Mouse (Mus musculus) gastrocnemius, postnatal 14 days (tissue): ENCODE measurements around the gene Them7. TPM values are rescaled to one million over a fixed set of nuclear protein-coding genes. Genes with fewer than 3 reads are reported as not detected.
A peak's percentile ranks its signal among the peaks of the same experiment; 100 is the strongest.

Experiments
- DNase-seq: peaks from one replicate; pipeline ENCODE4 v3.0.0; 2021; ENCODE audit warnings: mixed read lengths
- intact Hi-C: fragments of 180-260 bp; cut with DNase I; formaldehyde crosslinking; loops from one replicate; pipeline ENCODE4 v1.15.1; 2025; ENCODE audit warnings: low total_unique reads
- total RNA-seq, 2 experiments: library from RNA; stranded (reverse); gene quantifications; 2 replicates each; pipeline ENCODE4 v1.2.3; 2021

The Them7 gene
- total RNA-seq, 2 experiments from 2014 or later: not detected

DNA sequence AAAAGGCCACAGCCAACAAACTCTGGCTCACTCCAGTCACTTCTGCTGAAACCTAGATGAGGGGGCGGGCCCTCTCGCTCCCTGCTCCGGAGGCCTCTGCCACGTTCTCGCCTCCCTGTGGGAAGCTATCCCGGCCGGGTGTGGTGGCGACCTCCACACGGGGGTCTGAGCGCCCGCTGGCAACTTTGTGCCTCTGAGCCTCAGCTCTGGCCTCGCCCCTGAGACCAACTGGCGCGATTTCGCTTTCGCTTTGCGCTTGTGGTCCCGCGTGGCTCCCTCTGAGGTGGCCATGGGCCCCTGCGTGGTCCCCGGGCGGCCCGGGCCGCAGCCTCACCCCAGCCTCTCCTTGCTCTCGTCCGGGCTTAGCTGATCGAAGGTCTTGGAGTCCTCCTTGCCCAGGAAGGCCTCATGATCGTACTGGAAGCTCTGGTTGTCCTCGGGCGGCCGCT, 174.5 kb downstream of the Them7 start:
- peak; percentile 45 for DNase-seq
- intact Hi-C loops: no loop called here

DNA sequence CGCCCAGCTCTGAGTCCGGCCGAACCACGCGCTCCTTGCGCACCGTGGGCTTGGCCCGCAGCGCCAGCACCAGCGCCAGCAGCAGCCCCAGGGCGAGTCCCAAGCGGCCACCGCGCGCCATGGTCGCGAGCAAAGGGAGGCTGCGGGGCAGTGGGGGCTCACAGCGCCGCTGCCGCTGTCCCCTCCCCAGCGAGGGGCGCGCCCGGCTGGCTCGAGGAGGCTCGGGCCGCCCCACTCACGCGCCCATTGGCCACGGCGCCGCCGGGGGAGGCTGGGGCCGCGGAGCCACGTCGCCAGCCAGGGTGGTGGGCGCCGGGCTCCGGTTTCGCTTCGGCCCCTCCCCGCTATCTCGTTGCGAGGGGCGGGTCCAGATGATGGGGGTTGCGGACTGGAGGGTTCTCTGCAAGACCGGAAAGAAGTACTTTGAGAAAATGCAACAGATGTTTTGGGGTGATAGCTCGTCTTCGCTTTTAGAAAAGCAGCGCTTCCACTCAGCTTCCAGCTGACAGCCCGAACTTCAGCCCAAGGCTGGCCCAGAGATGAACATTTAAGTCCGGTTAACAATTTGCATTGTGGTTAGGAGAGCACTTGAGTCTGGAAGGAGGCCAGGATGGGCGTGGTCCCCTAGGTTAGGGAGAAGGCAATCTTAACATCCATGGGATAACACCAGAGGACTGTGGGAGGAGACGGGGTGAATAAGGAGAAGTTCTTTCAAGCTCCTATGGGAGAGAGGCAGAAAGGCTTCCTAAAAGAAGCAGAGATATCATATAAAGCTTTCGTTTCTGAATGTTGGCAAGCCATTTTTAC, 175.2 kb downstream of the Them7 start, which contains the start of gene Rcn1:
Gene Rcn1 (minus strand): TSS at position 235 of the 807 bp plus-strand sequence.
- intact Hi-C loops: no loop called here
- peak; percentile 84 for DNase-seq

DNA sequence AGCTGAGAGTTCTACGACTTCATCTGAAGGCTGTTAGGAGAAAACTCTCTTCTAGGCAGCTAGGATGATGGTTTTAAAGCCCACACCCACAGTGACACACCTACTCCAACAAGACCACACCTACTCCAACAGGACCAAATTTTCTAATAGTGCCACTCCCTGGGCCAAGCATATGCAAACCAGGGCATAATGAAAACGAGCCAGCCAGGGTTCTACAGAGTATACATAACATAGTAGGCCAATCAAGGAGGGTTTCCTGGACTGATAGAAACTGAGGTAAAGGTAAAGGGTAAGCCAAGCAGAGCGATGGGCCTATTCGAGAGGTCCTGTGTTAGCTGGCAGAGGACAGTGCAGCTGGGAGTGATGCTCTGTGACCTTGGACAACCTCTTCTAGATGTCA, 176.4 kb downstream of the Them7 start:
- intact Hi-C loops: no loop called here
- no peak for DNase-seq

DNA sequence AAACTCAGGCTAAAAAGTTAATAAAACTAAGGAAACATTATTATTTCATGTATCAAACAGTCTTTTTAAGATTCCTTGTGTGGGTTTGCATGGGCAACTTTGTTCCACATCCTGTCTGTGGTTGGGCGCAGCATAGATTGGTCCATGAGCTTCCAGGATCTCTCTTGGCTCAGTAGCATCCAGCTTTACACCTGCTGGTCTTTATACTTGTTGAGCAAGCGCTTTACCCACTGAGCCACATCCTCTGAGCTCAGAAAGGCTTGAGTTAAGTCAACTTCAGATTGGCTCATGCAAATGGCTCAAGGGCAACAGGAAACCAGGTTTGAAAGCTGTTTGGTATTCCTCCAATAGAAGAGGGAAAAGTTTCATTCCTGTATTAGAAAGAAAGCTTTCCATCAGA, 178.1 kb downstream of the Them7 start:
- no peak for DNase-seq
- intact Hi-C loops: no loop called here

DNA sequence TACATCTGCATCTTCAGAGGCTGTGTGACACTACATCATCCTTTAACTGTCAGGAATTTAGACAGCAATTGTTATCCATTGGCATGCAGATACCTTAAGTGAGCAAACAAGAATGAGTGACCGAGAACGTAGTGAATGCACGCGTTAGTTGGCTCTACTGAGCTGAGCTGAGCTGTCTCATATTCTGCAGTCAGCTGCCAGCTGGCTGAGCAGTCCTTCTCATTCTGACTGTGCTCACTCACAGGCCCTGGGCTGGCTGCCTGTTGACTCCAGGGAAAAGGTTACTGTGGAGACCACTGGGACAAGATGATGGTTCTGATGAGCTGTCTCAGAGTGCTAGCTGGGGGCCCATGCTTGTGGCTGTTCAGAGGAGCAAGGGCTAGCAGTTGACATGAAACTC, 184.4 kb downstream of the Them7 start:
- intact Hi-C loops: no loop called here
- peak; percentile 76 for DNase-seq

DNA sequence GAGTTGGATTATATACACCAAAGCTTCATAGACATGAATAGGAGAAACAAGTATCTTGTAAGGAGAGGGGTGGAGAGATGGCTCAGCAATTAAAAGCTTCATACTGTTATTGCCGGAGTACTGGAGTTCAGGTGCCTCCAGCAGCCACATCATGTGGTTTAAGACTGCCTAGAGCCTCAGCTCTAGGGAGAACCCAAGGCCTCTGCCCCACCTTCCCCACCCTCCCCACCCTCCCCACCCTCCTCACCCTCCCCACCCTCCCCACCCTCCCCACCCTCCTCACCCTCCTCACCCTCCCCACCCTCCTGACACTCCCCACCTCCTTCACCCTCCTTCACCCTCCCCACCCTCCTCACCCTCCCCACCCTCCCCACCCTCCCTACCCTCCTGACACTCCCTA, 185.1 kb downstream of the Them7 start:
- no peak for DNase-seq
- intact Hi-C loops: no loop called here

DNA sequence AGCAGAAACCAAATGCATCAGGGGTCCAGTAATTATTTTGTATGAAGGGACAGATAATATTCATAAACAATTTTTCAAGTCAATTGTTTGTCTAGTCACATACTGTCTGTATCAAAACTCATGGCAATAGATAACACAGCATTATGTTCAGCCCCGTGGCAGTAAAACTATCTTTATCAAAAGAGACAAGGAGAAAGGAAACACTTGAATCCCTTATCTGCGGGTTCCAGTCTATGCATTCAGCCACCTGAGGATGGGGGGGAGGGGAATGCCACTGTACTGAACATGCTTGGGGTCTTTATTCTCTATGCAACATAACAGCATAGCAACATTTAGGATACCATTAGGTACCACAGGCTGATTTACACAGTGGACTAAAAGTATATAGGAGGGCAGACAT, 190.2 kb downstream of the Them7 start:
- DNase-seq: no peak
- intact Hi-C loops: no loop called here

DNA sequence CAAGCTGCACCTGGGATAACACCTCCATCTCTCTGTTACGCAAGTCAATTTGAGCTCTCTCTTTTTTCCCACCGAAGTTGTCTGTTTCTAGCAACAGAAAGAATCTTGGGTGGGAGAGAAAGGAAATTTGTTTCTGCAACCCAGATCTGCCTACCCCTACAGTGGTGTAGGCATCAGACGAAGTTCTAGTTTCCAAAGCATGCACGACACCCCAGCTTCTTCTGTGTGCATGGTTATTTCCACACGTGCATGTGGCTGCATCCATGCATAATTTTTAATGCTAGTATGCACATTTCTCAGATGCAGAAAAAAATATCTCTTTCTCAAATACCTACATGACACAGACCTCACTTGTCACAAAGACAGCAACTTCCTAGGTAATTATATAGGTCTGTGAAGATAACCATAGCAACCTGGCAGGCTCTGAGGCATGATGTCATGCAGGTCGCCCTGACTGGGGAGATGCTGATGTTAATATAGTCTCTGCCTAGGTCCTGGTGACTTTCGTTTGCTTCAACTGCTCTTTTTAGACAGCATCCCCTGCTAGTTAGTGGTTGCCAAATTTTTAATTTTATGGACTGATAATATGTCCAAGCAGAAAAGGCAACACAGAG, 192.0 kb downstream of the Them7 start:
- intact Hi-C loops: no loop called here
- DNase-seq: no peak

DNA sequence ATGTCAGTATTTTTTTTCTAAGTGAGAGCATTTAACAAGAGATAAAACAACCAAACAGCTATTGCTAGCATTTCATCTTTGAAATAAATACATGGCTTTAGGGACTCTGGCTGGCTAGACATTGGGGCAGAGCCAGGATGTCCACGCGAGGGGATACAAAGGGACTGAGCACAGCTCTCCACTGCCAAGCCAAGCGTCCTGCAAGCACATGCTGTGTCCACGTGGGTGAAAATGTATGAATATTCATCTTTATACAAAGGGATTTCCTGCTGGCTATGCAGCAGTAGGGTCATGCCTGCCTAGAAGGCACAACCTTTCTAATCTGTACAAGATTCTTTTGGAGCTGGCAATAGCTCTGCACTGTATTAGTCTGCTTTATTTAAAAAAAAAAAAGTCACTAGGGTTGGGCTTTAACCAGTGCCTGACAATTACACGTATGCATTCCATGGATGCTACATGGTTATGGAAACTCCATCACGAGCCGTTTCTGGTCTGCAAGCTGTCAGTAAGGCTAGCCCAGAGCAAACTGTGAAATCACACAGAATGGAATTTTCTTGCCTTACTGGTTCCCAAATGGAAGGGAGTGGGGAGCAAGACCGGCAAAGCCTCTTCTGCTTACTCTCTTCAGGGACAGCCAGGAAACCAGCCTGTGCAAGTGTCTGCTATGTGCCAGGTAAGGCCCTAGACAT, 192.7 kb downstream of the Them7 start:
- intact Hi-C loops: no loop called here
- DNase-seq: no peak

DNA sequence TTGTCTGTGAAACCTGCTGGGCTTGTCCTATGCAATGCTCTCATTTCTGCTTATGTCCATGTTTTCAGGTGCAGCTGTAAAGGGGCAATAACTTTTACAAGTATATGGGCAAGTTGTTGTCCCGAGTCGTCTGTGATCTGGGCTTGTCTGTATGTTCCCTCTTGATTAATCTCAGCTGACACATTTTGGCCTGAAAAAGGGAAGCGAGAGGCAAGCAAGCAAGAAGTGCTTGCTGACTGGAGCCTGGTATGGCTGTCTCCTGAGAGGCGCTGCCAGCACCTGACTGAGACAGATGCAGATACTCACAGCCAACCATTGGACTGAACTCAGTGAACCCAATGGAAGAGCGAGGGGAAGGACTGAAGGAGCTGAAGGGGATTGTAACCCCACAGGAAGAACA, 193.5 kb downstream of the Them7 start:
- no peak for DNase-seq
- intact Hi-C loops: no loop called here

DNA sequence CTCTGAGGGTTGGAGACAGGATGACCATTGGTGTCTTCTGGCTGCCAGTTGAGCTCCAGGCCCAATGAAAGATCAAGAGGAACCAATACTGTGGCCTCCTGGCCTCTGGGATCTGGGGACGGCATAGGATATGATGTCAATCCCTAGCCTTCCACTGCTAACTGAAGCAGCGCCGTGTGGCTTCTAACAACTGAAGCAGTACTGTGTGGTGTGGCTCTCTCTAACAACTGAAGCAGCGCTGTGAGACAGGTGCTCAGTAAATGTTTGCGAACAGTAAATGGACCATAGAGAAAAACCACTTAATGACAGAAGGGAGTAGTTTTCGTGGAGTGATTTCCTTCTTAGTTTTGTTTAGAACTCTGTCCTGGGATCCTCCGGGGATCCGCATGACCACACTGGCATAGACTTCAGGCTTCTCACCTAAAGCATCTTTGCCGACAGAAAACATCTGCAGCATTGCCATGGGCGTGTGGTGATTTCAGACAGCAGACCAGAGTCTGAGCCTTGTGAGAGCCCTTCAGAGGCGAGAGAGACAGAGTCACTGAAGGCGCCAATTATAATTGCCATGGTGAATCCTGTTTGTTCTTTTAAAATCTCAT, 194.6 kb downstream of the Them7 start:
- intact Hi-C loops: no loop called here

DNA sequence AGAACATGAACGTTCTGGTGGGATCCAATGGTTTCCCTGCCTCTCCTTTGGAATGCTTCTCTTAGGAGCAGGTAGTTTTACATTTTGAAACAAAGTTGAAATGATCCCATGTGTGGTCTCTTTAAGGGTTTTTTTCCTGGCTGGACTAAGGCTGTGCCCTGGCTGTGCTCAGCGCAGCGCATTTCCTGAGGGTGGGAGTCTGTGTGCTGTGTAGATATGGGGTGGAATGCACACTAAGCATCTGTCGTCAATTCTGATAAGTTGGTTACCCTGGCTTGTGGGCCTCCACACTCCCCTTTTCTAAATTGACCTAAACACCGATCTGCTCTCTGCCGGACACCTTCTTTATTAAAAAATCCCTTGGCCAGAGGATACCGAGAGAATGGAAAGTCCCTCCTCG, 203.3 kb downstream of the Them7 start:
- intact Hi-C loops: no loop called here
- DNase-seq: no peak

More for the DNA sequence above, 194.6 kb downstream of the Them7 start:
- no peak for DNase-seq

DNA sequence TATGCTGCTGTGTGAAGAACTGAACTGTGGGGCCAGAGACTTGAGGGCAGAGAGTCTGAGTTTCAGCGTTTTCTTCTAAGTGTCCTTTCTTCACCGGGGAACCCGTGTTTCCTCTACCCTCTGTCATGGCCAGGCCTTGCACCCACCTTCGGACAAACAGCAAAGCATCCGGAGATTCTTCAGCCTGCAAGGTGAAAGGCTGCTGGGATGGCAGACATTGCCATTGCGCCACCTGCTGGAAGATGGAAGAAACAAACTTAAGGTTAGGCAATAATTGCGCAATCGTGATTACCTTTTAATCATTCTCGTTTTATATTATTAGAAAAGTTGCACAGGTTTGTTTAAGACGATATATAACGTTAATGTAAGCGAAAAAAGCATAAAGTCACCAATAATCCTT, 203.9 kb downstream of the Them7 start:
- peak; percentile 64 for DNase-seq
- intact Hi-C loops: loop anchor here (2.0 kb wide), 1 partner anchor 93 kb away; no protein-coding TSS in a partner anchor

DNA sequence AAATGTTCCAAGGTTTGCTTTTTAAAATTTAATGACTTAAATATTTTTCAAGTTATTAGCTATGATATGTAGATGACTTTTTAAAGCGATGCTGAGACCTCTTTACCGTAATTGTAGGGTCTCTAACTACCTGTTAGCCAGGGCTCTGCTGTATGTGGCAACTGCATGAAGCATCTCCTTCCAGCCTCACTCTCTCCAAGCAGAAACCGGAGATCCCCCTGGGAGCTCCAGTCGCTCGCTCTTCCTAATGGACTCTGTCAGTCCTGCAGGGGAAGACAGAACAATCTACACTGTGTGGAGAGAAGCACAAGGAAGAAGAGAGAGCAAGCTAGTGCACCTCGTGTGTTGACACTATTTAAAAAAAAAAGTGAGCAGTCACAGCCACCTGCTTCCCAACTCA, 204.3 kb downstream of the Them7 start:
- intact Hi-C loops: loop anchor here (2.0 kb wide), 1 partner anchor 94 kb away; no protein-coding TSS in a partner anchor
- DNase-seq: no peak

Other genes starting within 250 kb of the Them7 start
- 100 to 1,000 TPM; 100 to 102 TPM for gene Eif3m, start 207.2 kb upstream of the Them7 start, total RNA-seq
- not detected for gene Gm11060, start 132.3 kb upstream of the Them7 start, total RNA-seq
- not detected for gene Wt1, start 97.8 kb upstream of the Them7 start, total RNA-seq
- 10 to 100 TPM; 26.8 to 32.6 TPM for gene Rcn1, start 175.0 kb downstream of the Them7 start, total RNA-seq